Mouse (Mus musculus): ENCODE data around the gene Gabrg3. TPM values are rescaled to one million over a fixed set of nuclear protein-coding genes. Genes with fewer than 3 reads are reported as not detected.

The Gabrg3 gene
- polyA plus RNA-seq, 1 experiment from 2014 or later, result 1.4 TPM

DNA sequence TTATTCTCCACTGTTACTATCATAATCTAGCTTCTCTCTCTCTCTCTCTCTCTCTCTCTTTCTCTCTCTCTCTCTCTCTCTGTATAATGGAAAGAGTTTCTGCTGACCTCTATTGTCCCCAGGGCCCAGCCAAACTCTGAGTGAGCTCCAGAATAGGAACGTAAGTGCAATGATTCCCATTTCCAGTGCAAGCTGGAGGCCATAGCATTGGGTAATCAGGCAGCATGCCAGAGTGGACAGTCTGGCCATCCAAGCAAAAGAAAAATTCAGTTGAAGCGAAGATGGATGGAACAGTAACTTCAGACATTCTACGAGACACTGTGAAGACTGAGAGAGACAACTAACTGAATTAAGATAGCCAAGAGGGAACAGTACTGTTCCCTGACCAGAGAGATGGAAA, 228.8 kb downstream of the Gabrg3 start:
- no peak for ATAC-seq (ENCODE audit: insufficient read depth, low FRiP score, low read depth)
- Histone ChIP-seq H3K4me2 (no peak overlapping the region), H3K9me3 (no peaks in the 10 kb centered on the region), H3K4me3 (replicated peaks) (no peak overlapping the region), H3K9ac (no peak overlapping the region), H3K27me3 (replicated peaks) (no peaks in the 10 kb centered on the region), H3K4me1 (no peaks in the 10 kb centered on the region), H3K27ac (no peak overlapping the region), H3K36me3 (no peaks in the 10 kb centered on the region)
- 82% methylated on average over 3 of the region's 3 CpGs for WGBS

DNA sequence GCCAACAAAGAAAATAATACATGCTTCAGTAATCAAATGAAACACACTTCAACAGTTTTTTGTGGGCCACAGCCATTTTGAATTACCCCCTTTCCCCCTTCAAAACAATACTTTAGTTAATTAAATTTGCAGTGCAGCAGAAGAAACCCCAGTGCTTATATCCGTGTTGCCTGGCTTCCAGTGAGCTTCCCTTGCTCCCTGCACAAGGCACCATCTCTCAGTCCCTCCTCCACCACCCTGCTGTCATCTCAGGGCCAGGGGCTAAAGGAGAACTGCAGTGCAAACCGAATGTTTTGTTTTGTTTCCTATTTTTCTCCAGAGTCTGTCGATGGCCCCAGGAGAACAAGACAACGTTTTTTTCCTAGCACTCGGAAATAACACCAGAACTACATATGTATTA, 233.2 kb downstream of the Gabrg3 start:
- Histone ChIP-seq H3K4me1 (no peaks in the 10 kb centered on the region), H3K9me3 (no peaks in the 10 kb centered on the region), H3K36me3 (no peaks in the 10 kb centered on the region), H3K4me2 (no peak overlapping the region), H3K27me3 (replicated peaks) (no peaks in the 10 kb centered on the region), H3K27ac (no peak overlapping the region), H3K9ac (no peak overlapping the region), H3K4me3 (replicated peaks) (no peak overlapping the region)
- 46% methylated on average over 5 of the region's 5 CpGs for WGBS
- no peak for ATAC-seq (ENCODE audit: insufficient read depth, low FRiP score, low read depth)

DNA sequence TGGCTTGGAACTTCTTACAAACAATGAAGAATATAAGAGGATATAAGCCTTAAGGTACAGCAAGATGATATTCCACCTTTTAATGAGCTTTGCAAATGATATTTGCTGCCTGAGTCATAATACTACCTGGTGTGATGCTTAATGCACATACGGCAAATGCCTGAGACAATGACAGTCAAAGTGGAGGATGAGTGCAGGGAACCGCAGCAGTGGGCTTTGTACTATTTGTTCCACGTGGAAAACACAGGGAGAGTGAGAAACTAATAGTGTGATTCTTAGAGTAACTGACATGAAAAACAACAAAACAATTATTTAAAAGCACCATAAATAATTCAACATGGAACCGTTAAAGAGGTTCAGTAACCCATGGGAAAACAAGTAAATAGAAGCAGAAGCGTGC, 236.2 kb downstream of the Gabrg3 start:
- 76% methylated on average over 5 of the region's 5 CpGs for WGBS
- Histone ChIP-seq H3K4me1 (no peaks in the 10 kb centered on the region), H3K27me3 (replicated peaks) (no peaks in the 10 kb centered on the region), H3K9me3 (no peaks in the 10 kb centered on the region), H3K4me2 (no peak overlapping the region), H3K9ac (no peak overlapping the region), H3K27ac (no peak overlapping the region), H3K36me3 (no peaks in the 10 kb centered on the region), H3K4me3 (replicated peaks) (no peak overlapping the region)
- ATAC-seq (ENCODE audit: insufficient read depth, low FRiP score, low read depth), result no peak

DNA sequence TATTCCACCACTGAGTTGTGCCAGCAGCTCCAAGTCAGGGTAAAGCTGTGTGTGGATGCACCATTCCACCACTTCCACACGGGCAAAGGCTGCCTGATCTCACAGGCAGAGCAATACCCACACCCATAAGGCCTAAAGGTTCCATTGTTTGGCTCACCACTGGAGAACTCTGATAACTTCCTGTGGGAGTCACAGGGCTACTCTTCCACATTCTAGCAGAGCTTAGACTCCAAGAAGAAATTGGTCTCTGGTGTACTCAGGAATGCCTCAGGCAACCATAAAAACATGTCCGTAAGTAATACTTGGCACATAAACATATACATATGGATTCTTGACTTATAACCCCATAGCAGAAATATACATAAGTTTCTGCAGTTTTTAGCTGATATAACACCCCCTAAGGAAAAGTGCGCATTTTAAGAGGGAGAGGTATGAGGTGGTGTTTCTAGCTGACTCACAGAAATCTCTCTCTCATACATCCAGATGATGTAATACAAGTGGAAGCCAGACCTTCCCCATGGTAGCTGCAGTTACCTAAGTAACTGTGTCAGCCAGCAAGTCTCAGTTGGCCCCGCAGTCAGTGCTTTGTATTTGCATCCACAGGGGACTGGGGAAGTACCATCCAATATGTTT, 248.8 kb downstream of the Gabrg3 start:
- no peak overlapping the region for H3K9ac ChIP-seq
- no peaks in the 10 kb centered on the region for H3K36me3 ChIP-seq
- H3K4me2 ChIP-seq, result no peak overlapping the region
- no peak overlapping the region for H3K27ac ChIP-seq
- H3K9me3 ChIP-seq, result no peaks in the 10 kb centered on the region
- H3K4me1 ChIP-seq, result no peaks in the 10 kb centered on the region
- 74% methylated on average over 4 of the region's 4 CpGs for WGBS
- ATAC-seq (ENCODE audit: insufficient read depth, low FRiP score, low read depth), result no peak
- no peaks in the 10 kb centered on the region for H3K27me3 ChIP-seq (replicated peaks)
- H3K4me3 ChIP-seq (replicated peaks), result no peak overlapping the region

DNA sequence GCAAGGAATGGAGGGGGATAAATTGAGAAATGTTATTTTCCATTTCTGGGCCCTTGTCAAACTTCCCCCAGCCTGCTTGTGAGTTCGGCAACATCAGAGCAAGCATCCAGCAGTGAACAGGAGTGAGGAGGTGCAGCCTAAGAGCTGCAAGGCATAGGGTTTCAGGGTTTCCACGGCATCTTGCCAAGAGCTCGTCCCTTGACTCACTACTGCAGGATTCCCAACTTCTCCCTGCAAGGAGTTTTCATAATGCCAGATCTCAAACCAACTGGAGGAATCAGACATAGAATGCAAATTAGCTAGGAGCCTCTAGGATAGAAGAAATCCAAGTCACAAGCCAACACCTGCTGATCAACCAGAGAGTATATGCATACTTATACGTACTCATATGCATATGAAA, 254.0 kb downstream of the Gabrg3 start:
- no peak for ATAC-seq (ENCODE audit: insufficient read depth, low FRiP score, low read depth)
- H3K27ac ChIP-seq, result no peak overlapping the region
- no peak overlapping the region for H3K4me3 ChIP-seq (replicated peaks)
- H3K9ac ChIP-seq, result no peak overlapping the region
- H3K27me3 ChIP-seq (replicated peaks), result no peaks in the 10 kb centered on the region
- H3K9me3 ChIP-seq, result no peaks in the 10 kb centered on the region
- H3K36me3 ChIP-seq, result no peaks in the 10 kb centered on the region
- WGBS, result 70% methylated on average over 4 of the region's 4 CpGs
- H3K4me1 ChIP-seq, result no peaks in the 10 kb centered on the region
- no peak overlapping the region for H3K4me2 ChIP-seq

DNA sequence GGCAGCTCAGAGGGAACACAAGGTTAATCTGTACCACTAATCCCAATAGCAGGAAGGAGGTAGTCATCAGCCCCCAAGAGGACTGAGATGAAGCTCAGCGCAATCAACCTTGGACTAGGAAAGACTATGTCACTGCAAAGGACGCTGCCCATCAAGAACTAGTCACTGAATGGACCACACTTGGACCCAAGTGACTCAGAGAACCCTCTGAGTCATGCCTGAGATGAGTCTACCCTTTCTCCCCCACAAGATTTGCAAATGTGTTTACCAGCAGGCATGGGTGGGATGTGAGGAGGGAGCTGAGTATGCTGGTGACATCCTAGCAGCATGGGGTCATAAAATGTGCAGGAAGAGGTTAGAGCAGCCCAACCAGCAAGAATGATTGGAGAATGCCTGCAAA, 254.5 kb downstream of the Gabrg3 start:
- no peaks in the 10 kb centered on the region for H3K27me3 ChIP-seq (replicated peaks)
- no peak overlapping the region for H3K4me3 ChIP-seq (replicated peaks)
- ATAC-seq (ENCODE audit: insufficient read depth, low FRiP score, low read depth), result no peak
- H3K9ac ChIP-seq, result no peak overlapping the region
- H3K36me3 ChIP-seq, result no peaks in the 10 kb centered on the region
- 80% methylated on average over 2 of the region's 2 CpGs for WGBS
- H3K4me2 ChIP-seq, result no peak overlapping the region
- H3K27ac ChIP-seq, result no peak overlapping the region
- H3K4me1 ChIP-seq, result no peaks in the 10 kb centered on the region
- H3K9me3 ChIP-seq, result no peaks in the 10 kb centered on the region

DNA sequence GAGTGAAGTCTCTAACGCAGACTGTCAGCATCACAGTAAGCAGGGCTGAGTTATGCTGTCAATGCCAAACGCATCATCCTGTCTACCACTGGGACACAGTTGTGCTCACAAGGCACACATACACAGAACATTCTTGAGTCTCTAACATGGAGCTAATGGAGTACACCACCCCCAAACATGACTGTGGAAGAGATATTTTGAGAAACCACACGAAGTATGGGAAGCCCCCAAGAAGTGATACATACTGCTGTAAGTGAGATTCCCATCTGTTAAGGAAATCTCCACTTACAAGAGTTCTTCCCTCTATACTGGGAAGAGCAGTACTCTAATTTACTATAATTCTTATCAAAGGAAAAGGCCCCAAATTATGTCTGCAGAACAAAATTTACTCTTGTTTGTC, 286.9 kb downstream of the Gabrg3 start:
- H3K9me3 ChIP-seq, result no peaks in the 10 kb centered on the region
- no peaks in the 10 kb centered on the region for H3K27me3 ChIP-seq (replicated peaks)
- H3K9ac ChIP-seq, result no peak overlapping the region
- H3K36me3 ChIP-seq, result no peaks in the 10 kb centered on the region
- 61% methylated on average over 3 of the region's 3 CpGs for WGBS
- no peak for ATAC-seq (ENCODE audit: insufficient read depth, low FRiP score, low read depth)
- no peak overlapping the region for H3K4me3 ChIP-seq (replicated peaks)
- no peak overlapping the region for H3K4me2 ChIP-seq
- no peaks in the 10 kb centered on the region for H3K4me1 ChIP-seq
- no peak overlapping the region for H3K27ac ChIP-seq

DNA sequence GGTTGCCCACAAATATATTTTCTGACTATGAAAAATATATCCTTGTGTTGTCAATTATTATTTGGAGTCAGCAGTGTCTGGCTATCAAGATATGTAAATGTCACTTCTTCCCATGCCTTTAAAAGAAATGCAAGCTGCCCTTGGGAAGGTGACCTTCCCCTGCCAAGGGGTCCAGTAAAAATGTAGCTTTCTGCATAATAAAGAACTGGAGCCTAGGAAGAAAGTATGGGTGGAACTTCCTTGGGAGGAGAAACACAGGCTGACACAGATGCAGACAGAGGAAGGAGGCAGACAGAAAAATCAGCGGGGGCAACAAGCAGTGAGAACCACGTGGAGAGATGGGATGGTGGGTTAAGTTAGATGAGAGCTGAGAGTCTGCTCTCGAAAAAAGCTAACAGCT, 304.9 kb downstream of the Gabrg3 start:
- Histone ChIP-seq H3K9ac (no peak overlapping the region), H3K27me3 (replicated peaks) (no peaks in the 10 kb centered on the region), H3K4me2 (no peak overlapping the region), H3K9me3 (no peaks in the 10 kb centered on the region), H3K4me3 (replicated peaks) (no peak overlapping the region), H3K4me1 (no peaks in the 10 kb centered on the region), H3K36me3 (no peaks in the 10 kb centered on the region), H3K27ac (no peak overlapping the region)
- no peak for ATAC-seq (ENCODE audit: insufficient read depth, low FRiP score, low read depth)
- 61% methylated on average over 3 of the region's 3 CpGs for WGBS

DNA sequence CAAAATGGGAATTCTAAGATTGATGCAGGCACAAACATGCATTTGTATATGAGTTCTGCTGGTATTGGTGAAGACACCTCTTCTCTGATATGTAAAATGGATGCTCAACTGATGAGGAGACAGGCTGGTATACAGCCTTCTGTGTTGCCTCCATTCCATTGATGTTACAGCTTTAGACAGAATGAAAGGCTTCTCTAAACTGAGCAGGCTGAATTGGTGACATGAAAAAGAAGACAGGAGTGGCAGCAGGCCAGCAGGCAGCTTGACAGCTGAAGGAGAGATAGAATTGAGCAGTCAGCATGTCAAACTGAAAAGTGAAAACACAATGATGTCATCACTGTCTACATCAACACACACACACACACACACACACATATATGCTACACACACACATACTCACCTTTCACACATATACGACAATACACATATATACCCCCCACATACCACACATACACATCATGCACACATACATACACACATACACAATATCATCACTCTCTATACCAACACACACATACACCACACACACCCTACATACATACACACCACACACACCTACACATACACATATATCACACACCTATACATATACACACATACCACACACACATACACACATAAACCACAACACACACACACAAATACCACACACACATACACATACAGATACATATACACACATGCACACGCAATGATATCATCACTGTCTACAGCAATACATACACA, 315.4 kb downstream of the Gabrg3 start:
- no peaks in the 10 kb centered on the region for H3K27me3 ChIP-seq (replicated peaks)
- H3K4me2 ChIP-seq, result no peak overlapping the region
- H3K36me3 ChIP-seq, result no peaks in the 10 kb centered on the region
- no peaks in the 10 kb centered on the region for H3K4me1 ChIP-seq
- no peak overlapping the region for H3K9ac ChIP-seq
- WGBS, result 93% methylated on average over 2 of the region's 2 CpGs
- H3K9me3 ChIP-seq, result no peaks in the 10 kb centered on the region
- ATAC-seq (ENCODE audit: insufficient read depth, low FRiP score, low read depth), result no peak
- no peak overlapping the region for H3K27ac ChIP-seq
- no peak overlapping the region for H3K4me3 ChIP-seq (replicated peaks)

DNA sequence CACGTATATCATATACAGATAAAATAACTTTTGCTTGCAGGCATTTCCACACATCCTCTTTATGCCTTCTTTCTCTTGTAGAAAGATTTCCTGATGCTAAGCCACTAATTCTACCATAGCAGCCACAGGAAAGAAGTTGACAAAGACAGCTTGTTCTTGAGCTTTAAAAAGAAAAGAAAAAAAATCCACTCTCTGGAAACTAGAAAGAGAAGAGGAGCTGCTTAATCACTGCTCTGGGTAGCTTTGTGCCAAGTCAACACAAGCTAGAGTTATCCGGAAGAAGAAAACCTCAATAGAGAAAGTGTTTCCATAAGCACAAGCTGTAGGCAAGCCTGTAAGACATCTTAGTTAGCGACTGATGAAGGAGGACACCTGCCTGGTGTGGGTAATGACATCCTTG, 321.6 kb downstream of the Gabrg3 start:
- Histone ChIP-seq H3K4me2 (no peak overlapping the region), H3K36me3 (no peaks in the 10 kb centered on the region), H3K9ac (no peak overlapping the region), H3K4me3 (replicated peaks) (no peak overlapping the region), H3K4me1 (no peaks in the 10 kb centered on the region), H3K9me3 (no peaks in the 10 kb centered on the region), H3K27ac (no peak overlapping the region), H3K27me3 (replicated peaks) (no peaks in the 10 kb centered on the region)
- 80% methylated on average over 3 of the region's 3 CpGs for WGBS
- ATAC-seq (ENCODE audit: insufficient read depth, low FRiP score, low read depth), result no peak

DNA sequence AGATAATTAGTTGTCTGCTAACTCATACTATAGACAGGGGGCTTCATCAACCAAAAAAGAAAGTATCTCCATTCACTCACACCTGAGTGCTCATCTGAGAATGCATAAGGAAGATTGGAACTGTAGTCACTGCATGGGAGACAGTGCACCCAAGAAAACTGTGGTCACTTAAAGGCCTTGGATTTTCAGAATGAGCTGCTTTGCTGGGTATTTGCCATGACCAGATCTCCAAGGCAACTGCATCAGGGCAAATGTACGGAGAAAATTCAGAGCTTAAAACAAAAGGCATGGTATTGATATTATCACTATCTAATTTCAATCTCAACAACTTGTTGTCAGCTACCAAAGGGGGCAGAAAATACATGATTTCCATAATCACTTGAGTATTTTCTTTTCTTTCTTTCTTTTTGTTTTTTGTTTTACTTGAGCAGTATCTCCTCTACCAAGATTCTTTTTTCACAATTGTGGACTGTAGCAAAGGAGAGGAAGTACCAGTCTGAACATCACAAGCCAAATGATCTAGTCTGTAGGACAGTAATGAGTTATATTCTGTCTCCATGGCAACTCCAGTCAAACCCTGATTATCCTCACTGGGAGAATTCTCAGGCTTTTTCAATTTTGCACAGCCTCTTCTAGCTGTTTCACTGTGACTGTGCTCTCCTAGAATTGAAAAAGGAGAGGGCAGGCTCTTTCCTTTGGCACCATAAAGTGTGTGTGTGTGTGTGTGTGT, 335.9 kb downstream of the Gabrg3 start:
- Histone ChIP-seq H3K4me3 (replicated peaks) (no peak overlapping the region), H3K27ac (no peak overlapping the region), H3K4me2 (no peak overlapping the region), H3K9ac (no peak overlapping the region), H3K9me3 (no peaks in the 10 kb centered on the region), H3K4me1 (no peaks in the 10 kb centered on the region), H3K27me3 (replicated peaks) (no peaks in the 10 kb centered on the region), H3K36me3 (no peaks in the 10 kb centered on the region)
- no peak for ATAC-seq (ENCODE audit: insufficient read depth, low FRiP score, low read depth)
- 70% methylated on average over 1 of the region's 1 CpGs for WGBS

DNA sequence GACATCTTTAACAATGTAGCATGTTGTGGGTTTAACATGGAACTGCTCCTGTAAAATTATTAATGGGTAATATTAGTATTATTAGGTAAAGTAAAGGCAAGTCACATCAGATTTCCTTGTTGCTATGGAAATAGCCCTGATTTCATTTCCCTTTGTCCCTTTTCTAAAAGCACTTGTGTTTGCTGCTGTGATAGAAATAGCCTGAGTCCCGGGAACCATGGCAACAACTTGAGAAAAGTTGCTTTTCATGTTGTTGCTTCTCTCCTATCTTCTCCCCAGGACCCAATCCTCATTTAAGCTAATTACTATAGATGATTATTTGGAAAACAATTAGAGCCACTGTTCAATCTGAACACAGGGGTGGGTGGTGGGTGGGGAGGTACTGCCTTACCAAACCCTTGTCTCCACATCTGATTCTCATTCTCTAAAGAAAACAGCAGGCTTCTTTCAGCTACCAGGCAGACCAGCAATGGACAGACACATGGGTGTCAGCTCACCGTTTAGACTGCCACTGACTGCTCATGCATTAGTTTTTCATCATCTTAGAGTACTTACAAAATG, 349.0 kb downstream of the Gabrg3 start:
- no peak overlapping the region for H3K9ac ChIP-seq
- no peak for ATAC-seq (ENCODE audit: insufficient read depth, low FRiP score, low read depth)
- no peak overlapping the region for H3K4me3 ChIP-seq (replicated peaks)
- H3K27ac ChIP-seq, result no peak overlapping the region
- 59% methylated on average over 2 of the region's 2 CpGs for WGBS
- H3K9me3 ChIP-seq, result no peaks in the 10 kb centered on the region
- H3K4me1 ChIP-seq, result no peaks in the 10 kb centered on the region
- no peaks in the 10 kb centered on the region for H3K36me3 ChIP-seq
- no peaks in the 10 kb centered on the region for H3K27me3 ChIP-seq (replicated peaks)
- no peak overlapping the region for H3K4me2 ChIP-seq

Data from stomach, embryonic 15.5 days (tissue).